Mouse (Mus musculus): ENCODE measurements at regions not wholly inside any gene's neighbourhood (a gene's known extent, or its start where the extent isn't known, plus 50 kb on each side); places are given as distances from the start of the nearest gene placed in this dataset.

DNA sequence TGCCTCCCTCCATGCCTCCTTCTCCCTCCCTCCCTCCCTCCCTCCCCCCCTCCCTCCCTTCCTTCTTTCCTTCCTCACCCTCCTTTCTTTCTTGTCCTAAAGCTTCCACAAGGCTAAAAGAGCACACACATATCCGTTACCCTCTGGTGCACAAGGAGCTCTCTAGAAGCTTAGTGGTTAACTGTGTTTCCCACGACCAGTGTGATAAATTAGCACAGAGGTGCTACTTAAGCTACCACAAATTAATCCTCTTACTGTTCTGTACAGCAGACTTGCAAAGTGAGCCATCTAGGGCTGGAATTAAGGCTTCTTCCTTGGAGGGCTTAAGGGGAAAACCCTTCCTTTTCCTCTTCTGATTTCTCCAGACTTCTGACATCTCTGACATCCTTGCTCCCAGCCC lies 92.8 kb upstream of the Nxt1 start:
- H3K36me3 ChIP-seq = no peaks in the 10 kb centered on the region
- no peaks in the 10 kb centered on the region for H3K9me3 ChIP-seq (replicated peaks)
- no peaks in the 10 kb centered on the region for H3K4me1 ChIP-seq (replicated peaks)
- no peak for ATAC-seq (ENCODE audit: insufficient number of reproducible peaks, low FRiP score)
- no peak overlapping the region for H3K9ac ChIP-seq
- no peak overlapping the region for H3K4me3 ChIP-seq
- 50% methylated on average over 2 of the region's 2 CpGs for WGBS
- no peak overlapping the region for H3K4me2 ChIP-seq
- peaks cover 2% of the 10 kb centered on the region; the same call in 1 of the 2 replicates for H3K27me3 ChIP-seq (replicated peaks)
- no peak overlapping the region for H3K27ac ChIP-seq (ENCODE audit: poor library complexity, severe bottlenecking)

GRCm38 (mm10) chr2:148579027-148579426 lies 93.4 kb upstream of the Nxt1 start:
- ATAC-seq (ENCODE audit: insufficient number of reproducible peaks, low FRiP score) = no peak

GRCm38 (mm10) chr2:148578176-148578575 lies 94.2 kb upstream of the Nxt1 start:
- WGBS = 36% methylated on average over 2 of the region's 2 CpGs
- Histone ChIP-seq H3K4me1 (replicated peaks) (no peaks in the 10 kb centered on the region), H3K27ac (ENCODE audit: poor library complexity, severe bottlenecking) (no peak overlapping the region), H3K4me2 (no peak overlapping the region), H3K9ac (no peak overlapping the region), H3K27me3 (replicated peaks) (peaks cover 2% of the 10 kb centered on the region; the same call in 1 of the 2 replicates), H3K36me3 (no peaks in the 10 kb centered on the region), H3K9me3 (replicated peaks) (no peaks in the 10 kb centered on the region), H3K4me3 (no peak overlapping the region)
- ATAC-seq (ENCODE audit: insufficient number of reproducible peaks, low FRiP score) = no peak

More at GRCm38 (mm10) chr2:148579027-148579426, 93.4 kb upstream of the Nxt1 start:
- Histone ChIP-seq H3K36me3 (no peaks in the 10 kb centered on the region), H3K27ac (ENCODE audit: poor library complexity, severe bottlenecking) (no peak overlapping the region), H3K4me2 (no peak overlapping the region), H3K27me3 (replicated peaks) (peaks cover 2% of the 10 kb centered on the region; the same call in 1 of the 2 replicates), H3K9me3 (replicated peaks) (no peaks in the 10 kb centered on the region), H3K9ac (no peak overlapping the region), H3K4me3 (no peak overlapping the region), H3K4me1 (replicated peaks) (no peaks in the 10 kb centered on the region)
- WGBS = 73% methylated on average over 5 of the region's 5 CpGs

DNA sequence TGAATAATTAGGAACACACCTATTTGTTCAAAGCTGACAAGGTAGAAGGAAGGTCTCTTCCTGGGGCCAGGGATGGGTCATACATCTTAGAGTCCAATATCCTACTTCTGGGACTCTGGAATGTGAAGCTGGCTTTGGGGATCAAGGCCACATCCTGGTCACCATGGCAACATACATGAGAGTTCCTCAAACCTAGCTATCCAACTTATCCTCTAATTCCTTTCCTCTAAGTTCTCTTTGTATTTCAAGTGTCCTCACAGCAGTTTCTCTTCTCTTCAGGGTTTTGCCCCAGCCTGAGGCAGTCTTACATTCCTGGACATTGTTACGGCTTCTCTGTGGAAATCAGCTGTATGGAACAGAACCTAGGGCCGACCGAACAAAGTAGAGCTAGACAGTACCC lies 97.0 kb upstream of the Nxt1 start:
- Histone ChIP-seq H3K9me3 (replicated peaks) (no peaks in the 10 kb centered on the region), H3K36me3 (no peaks in the 10 kb centered on the region), H3K27me3 (replicated peaks) (peaks cover 2% of the 10 kb centered on the region; the same call in 1 of the 2 replicates), H3K27ac (ENCODE audit: poor library complexity, severe bottlenecking) (no peak overlapping the region), H3K4me2 (no peak overlapping the region), H3K9ac (no peak overlapping the region), H3K4me1 (replicated peaks) (0 out of 2 replicates have a peak, but pooled peaks cover 3% of the 10 kb centered on the region), H3K4me3 (no peak overlapping the region)
- ATAC-seq (ENCODE audit: insufficient number of reproducible peaks, low FRiP score) = no peak
- 78% methylated on average over 3 of the region's 3 CpGs for WGBS

- H3K27ac ChIP-seq (ENCODE audit: poor library complexity, severe bottlenecking) = no peak overlapping the region
- no peak overlapping the region for H3K4me3 ChIP-seq
- H3K4me1 ChIP-seq (replicated peaks) = 0 out of 2 replicates have a peak, but pooled peaks cover 3% of the 10 kb centered on the region
- no peak overlapping the region for H3K9ac ChIP-seq
- no peak for ATAC-seq (ENCODE audit: insufficient number of reproducible peaks, low FRiP score)
- H3K27me3 ChIP-seq (replicated peaks) = 0 out of 2 replicates have a peak, but pooled peaks cover 2% of the 10 kb centered on the region
- H3K4me2 ChIP-seq = no peak overlapping the region
- no peaks in the 10 kb centered on the region for H3K9me3 ChIP-seq (replicated peaks)
- H3K36me3 ChIP-seq = no peaks in the 10 kb centered on the region
- 13% methylated on average over 1 of the region's 1 CpGs for WGBS
These were observed 100.2 kb upstream of the Nxt1 start for GRCm38 (mm10) chr2:148572165-148572564.

GRCm38 (mm10) chr2:148571616-148572015 lies 100.8 kb upstream of the Nxt1 start:
- Histone ChIP-seq H3K27me3 (replicated peaks) (0 out of 2 replicates have a peak, but pooled peaks cover 2% of the 10 kb centered on the region), H3K36me3 (no peaks in the 10 kb centered on the region), H3K27ac (ENCODE audit: poor library complexity, severe bottlenecking) (no peak overlapping the region), H3K4me3 (no peak overlapping the region), H3K4me2 (no peak overlapping the region), H3K4me1 (replicated peaks) (0 out of 2 replicates have a peak, but pooled peaks cover 3% of the 10 kb centered on the region), H3K9me3 (replicated peaks) (no peaks in the 10 kb centered on the region), H3K9ac (no peak overlapping the region)
- no peak for ATAC-seq (ENCODE audit: insufficient number of reproducible peaks, low FRiP score)
- WGBS = 92% methylated on average over 1 of the region's 1 CpGs

DNA sequence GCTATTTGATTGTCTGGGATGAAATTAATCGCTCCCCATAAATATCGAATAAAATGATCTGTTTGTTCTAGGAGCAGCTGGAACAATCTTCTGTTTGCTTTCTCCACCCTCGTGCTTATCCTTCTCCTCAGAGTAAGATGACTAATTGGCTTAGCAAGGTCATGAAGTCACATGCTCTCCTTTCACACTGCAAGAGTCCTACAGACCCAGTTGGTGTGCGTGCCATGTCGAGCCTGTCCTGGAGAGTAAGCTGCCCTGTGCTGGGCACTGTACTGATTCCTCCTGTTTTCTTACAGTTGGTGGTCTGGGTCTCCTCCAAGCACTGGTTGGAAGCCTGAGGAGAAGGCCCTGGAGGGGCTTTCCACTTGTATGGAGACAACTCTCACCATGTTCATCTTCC lies 101.4 kb upstream of the Nxt1 start:
- Histone ChIP-seq H3K27ac (ENCODE audit: poor library complexity, severe bottlenecking) (no peak overlapping the region), H3K4me1 (replicated peaks) (0 out of 2 replicates have a peak, but pooled peaks cover 3% of the 10 kb centered on the region), H3K36me3 (no peaks in the 10 kb centered on the region), H3K4me2 (no peak overlapping the region), H3K9ac (no peak overlapping the region), H3K4me3 (no peak overlapping the region), H3K27me3 (replicated peaks) (0 out of 2 replicates have a peak, but pooled peaks cover 2% of the 10 kb centered on the region), H3K9me3 (replicated peaks) (no peaks in the 10 kb centered on the region)
- no peak for ATAC-seq (ENCODE audit: insufficient number of reproducible peaks, low FRiP score)
- 58% methylated on average over 5 of the region's 5 CpGs for WGBS

GRCm38 (mm10) chr2:148567930-148568481 lies 104.4 kb upstream of the Nxt1 start:
- no peaks in the 10 kb centered on the region for H3K27me3 ChIP-seq (replicated peaks)
- no peak overlapping the region for H3K4me3 ChIP-seq
- H3K9ac ChIP-seq = no peak overlapping the region
- no peaks in the 10 kb centered on the region for H3K9me3 ChIP-seq (replicated peaks)
- no peak overlapping the region for H3K27ac ChIP-seq (ENCODE audit: poor library complexity, severe bottlenecking)
- no peak overlapping the region for H3K4me2 ChIP-seq
- ATAC-seq (ENCODE audit: insufficient number of reproducible peaks, low FRiP score) = no peak
- 0 out of 2 replicates have a peak, but pooled peaks cover 3% of the 10 kb centered on the region for H3K4me1 ChIP-seq (replicated peaks)
- 50% methylated on average over 2 of the region's 2 CpGs for WGBS
- H3K36me3 ChIP-seq = no peaks in the 10 kb centered on the region

DNA sequence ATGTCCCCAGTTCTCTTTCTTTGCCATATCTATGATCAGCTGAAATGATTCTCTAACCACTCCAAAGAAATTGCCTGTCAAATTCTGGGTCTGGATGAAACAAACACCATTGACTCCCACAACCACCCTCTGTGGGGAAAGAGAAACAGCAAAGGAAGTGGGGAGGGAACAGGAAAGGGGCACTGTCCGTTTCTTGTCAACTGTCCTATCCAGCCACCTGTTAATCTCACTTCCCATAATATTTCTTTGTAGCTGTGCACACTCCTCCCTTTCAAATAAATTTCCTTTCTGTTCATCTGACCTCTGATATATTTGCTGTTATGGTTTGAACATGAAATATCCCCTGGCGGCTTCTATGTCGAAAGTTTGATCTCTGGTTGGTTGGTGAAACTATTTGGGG lies 109.0 kb upstream of the Nxt1 start:
- H3K36me3 ChIP-seq = no peaks in the 10 kb centered on the region
- no peaks in the 10 kb centered on the region for H3K27me3 ChIP-seq (replicated peaks)
- ATAC-seq (ENCODE audit: insufficient number of reproducible peaks, low FRiP score) = no peak
- H3K4me3 ChIP-seq = no peak overlapping the region
- no peak overlapping the region for H3K4me2 ChIP-seq
- no peaks in the 10 kb centered on the region for H3K4me1 ChIP-seq (replicated peaks)
- no peak overlapping the region for H3K27ac ChIP-seq (ENCODE audit: poor library complexity, severe bottlenecking)
- 73% methylated on average over 3 of the region's 3 CpGs for WGBS
- H3K9me3 ChIP-seq (replicated peaks) = no peaks in the 10 kb centered on the region
- H3K9ac ChIP-seq = no peak overlapping the region

DNA sequence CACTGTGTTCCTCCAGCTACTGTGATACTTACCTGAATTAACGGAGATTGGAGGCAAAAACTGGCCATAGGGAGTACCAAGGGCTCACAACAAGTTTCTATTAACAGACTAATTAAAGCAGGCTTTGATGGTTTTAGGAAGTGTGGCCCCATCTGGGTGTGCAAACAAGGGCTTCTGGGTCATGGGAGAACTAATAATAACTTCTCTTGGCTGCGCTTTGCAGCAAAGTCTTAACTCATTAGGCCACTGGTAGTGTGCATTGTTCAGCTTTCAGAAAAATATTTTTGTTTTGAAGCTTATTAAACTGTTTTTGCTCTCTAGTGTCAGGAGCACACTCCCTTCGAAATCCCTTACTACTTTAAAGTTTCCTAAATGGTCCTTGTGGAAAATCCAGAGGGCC lies 110.4 kb upstream of the Nxt1 start:
- Histone ChIP-seq H3K9ac (no peak overlapping the region), H3K4me2 (no peak overlapping the region), H3K36me3 (no peaks in the 10 kb centered on the region), H3K9me3 (replicated peaks) (no peaks in the 10 kb centered on the region), H3K27ac (ENCODE audit: poor library complexity, severe bottlenecking) (no peak overlapping the region), H3K4me1 (replicated peaks) (no peaks in the 10 kb centered on the region), H3K27me3 (replicated peaks) (no peaks in the 10 kb centered on the region), H3K4me3 (no peak overlapping the region)
- ATAC-seq (ENCODE audit: insufficient number of reproducible peaks, low FRiP score) = no peak
- WGBS = 63% methylated on average over 3 of the region's 3 CpGs

DNA sequence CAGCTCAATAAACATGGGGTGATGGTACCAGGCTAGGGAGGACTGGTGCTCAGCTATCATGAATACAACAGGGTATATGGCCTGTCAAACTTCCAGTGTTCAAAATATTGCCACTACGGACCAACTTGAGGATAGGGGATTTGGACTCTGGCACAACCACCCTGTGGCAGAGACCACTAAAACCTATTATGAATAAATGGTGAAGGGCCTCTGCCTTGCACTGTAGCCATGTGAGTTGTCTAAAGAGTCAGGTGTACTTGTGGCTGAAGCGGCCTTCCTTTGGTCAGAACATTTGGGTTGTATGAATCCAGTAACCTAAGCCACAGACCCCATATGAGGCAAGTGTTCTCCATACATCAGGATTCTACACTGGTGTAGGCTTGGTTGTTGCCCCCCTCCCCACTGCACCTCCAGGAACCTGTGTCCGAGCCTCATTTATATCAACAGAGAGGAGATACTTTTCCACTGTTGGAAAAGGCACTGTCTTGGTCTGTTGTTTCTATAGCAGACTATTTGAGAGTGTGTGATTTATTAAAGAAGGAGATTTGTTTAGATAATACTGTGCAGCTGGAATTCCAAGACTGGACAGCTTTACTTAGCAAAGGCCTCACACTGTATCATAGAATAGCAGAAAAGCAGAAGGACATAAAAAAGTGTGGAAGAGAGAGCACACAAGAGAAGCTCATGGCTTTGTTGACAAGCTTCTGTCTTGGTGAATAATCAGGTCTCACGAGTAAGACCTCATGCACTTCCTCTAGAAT lies 112.2 kb upstream of the Nxt1 start:
- Histone ChIP-seq H3K9me3 (replicated peaks) (no peaks in the 10 kb centered on the region), H3K27ac (ENCODE audit: poor library complexity, severe bottlenecking) (no peak overlapping the region), H3K27me3 (replicated peaks) (no peaks in the 10 kb centered on the region), H3K4me1 (replicated peaks) (no peaks in the 10 kb centered on the region), H3K36me3 (no peaks in the 10 kb centered on the region), H3K4me2 (no peak overlapping the region), H3K4me3 (no peak overlapping the region), H3K9ac (no peak overlapping the region)
- ATAC-seq (ENCODE audit: insufficient number of reproducible peaks, low FRiP score) = no peak
- WGBS = 71% methylated on average over 4 of the region's 4 CpGs
